Mouse (Mus musculus) ES-CJ7 (cell line): ENCODE measurements around the gene Fam110c.

ENCODE experiments used
- DNase-seq: peaks from one replicate; pipeline ENCODE4 v3.0.0; 2011; ENCODE audit warnings: low read depth, low spot score

Fam110c gene

DNA sequence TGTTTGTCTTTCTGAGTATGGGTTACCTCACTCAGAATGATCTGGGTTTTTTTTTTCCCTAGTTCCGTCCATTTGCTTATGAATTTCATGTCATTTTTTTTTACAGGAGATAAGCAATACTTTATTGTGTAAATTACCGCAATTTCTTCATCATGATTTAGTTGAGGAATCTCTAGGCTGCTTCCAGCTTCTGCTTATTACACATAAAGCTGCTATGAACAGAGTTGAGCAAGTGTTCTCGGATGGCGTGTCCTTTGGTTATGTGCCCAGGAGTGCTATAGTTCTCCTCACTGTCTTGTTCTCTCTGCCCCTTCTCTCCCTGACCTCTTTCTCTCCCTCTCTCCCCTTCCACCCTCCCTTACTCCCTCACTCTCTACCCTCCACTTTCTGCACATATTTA is 28.2 kb downstream of the Fam110c start:
- DNase-seq = no peak

DNA sequence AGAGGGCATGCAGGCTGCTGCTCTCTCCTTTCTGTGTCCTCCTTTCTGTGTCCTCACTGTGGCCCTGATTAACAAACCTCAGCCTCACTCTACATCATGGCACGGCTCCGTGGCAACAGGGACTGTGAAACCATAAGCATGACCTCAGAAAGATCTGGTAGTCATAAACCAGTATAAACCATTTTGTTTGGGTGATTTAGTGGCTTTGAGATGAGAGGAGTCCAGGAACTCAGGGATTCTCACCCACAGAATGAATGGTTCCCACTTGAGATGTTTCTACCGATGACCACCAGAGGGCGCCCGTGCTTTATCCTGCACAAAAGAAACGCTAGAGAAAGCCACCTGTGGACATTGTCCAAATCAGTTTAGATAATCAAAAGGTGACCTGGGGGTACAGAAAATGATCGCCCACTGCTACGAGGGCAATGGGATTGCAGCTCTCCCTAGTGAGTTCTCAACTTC is 42.4 kb downstream of the Fam110c start:
- DNase-seq = peak; percentile 63

DNA sequence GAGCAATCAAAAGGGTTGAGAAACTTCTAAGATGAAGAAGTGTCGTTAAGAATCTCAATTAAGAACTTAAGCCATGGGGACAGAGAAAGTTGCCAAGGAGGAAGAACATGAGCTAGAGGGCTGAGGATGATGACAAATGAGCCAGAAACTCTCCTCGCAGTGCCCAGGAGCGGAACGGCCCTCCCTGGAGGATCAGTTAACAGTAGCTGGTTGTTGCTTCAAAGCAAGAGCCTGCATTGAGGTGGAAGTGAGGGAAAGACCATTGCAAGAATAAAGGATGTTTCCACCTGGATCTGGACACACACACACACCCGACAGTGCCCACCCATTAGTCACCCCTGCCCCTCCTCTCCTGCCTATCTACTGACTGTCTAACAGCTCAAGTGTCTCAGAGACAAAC is 46.9 kb downstream of the Fam110c start:
- DNase-seq = no peak

DNA sequence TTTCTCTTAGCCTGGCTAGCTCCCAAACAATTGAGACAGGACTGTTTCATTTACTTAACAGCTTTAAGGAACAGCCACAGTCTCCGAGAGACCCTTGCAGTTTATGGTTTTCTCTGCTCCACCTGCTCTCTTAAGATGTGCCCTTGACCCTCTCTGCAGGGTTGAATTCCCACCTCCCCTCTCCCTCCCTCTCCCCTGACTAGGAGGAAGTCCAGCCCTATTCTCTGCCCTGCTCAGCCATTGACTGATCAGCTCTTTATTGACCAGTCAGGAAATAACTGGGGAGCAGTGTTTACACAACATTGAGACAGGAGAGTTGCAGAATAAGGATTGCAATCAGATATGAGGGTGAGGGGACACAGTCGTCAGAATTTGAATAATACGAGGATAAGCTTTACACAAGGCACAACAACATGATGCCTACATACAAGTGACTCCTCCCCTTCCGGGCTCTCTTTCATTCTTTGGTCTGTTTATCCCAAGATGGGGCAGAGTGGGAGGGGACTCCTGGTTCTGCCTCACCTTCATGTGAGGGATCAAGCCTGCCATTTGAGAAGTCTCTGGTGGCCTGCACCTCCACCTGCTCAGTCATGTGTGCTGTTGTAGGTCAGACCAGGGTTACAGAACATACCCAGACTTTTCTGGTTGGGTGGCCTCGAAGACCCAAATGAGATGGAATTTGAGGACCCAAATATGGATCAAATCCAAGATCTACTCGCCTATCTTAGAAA is 49.4 kb downstream of the Fam110c start:
- DNase-seq = no peak

DNA sequence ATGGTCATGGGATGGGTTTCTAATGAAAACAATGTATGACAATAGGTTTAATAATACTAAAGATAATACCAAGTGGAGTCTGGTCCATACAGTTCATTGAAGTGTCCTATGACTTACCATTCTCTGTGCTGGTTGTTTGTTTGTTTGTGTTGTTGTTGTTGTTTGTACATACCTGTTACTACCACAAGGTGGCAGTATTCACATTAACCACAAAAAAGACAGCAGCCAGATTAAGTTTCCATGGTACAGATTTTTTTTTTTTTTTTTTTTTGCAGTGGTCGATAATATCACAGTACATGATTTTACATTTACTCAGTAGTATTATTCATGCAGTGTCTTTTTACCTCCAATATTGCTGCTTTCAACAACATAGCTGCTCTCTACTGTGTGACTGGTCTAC is 52.4 kb downstream of the Fam110c start:
- no peak for DNase-seq

DNA sequence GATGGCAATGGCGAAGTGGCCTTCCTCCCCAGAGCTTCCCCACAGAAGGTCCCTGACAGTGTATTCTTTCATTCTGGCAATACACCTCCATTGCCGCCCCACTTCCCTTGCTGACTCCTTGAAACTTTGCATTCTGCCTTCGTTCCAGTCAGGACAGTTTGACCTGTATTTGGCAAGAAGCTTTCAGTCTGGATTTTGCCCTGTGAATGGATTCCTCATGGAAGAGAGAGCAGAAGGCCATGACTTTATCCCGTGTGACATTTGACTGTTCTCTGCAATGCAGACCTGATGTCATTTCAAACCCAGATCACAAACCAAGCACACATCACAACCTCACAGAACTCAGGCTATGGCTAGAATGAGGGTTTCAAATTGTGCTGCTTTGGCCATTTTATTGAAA is 55.9 kb downstream of the Fam110c start:
- no peak for DNase-seq
